Mouse (Mus musculus): ENCODE data around the gene Klhl32.

Klhl32 gene

GRCm38 (mm10) chr4:24631177-24631911, 219.6 kb downstream of the Klhl32 start:
- no peak for DNase-seq (ENCODE audit: low spot score)

GRCm38 (mm10) chr4:24630430-24630829, 220.5 kb downstream of the Klhl32 start:
- no peak for DNase-seq (ENCODE audit: low spot score)

- DNase-seq (ENCODE audit: low spot score) = no peak
Observed at GRCm38 (mm10) chr4:24627871-24628270, 223.1 kb downstream of the Klhl32 start.

- no peak for DNase-seq (ENCODE audit: low spot score)
Observed at GRCm38 (mm10) chr4:24626686-24627085, 224.2 kb downstream of the Klhl32 start.

GRCm38 (mm10) chr4:24625951-24626584, 224.9 kb downstream of the Klhl32 start:
- no peak for DNase-seq (ENCODE audit: low spot score)

GRCm38 (mm10) chr4:24621422-24622187, 229.3 kb downstream of the Klhl32 start:
- no peak for DNase-seq (ENCODE audit: low spot score)

- no peak for DNase-seq (ENCODE audit: low spot score)
Observed at GRCm38 (mm10) chr4:24620440-24620839, 230.5 kb downstream of the Klhl32 start.

GRCm38 (mm10) chr4:24620005-24620404, 230.9 kb downstream of the Klhl32 start:
- DNase-seq (ENCODE audit: low spot score) = no peak

GRCm38 (mm10) chr4:24609564-24609963, 241.4 kb downstream of the Klhl32 start:
- DNase-seq (ENCODE audit: low spot score) = no peak

GRCm38 (mm10) chr4:24609085-24609484, 241.8 kb downstream of the Klhl32 start:
- DNase-seq (ENCODE audit: low spot score) = no peak

GRCm38 (mm10) chr4:24601711-24602110, 249.2 kb downstream of the Klhl32 start:
- DNase-seq (ENCODE audit: low spot score) = no peak

- no peak for DNase-seq (ENCODE audit: low spot score)
Observed at GRCm38 (mm10) chr4:24598637-24599036, 252.3 kb downstream of the Klhl32 start.

GRCm38 (mm10) chr4:24596942-24597611, 253.8 kb downstream of the Klhl32 start:
- no peak for DNase-seq (ENCODE audit: low spot score)

- DNase-seq (ENCODE audit: low spot score) = no peak
Observed at GRCm38 (mm10) chr4:24594824-24595223, 256.1 kb downstream of the Klhl32 start.

GRCm38 (mm10) chr4:24583997-24584396, 266.9 kb downstream of the Klhl32 start:
- no peak for DNase-seq (ENCODE audit: low spot score)

GRCm38 (mm10) chr4:24582295-24582694, 268.6 kb downstream of the Klhl32 start:
- DNase-seq (ENCODE audit: low spot score) = no peak

- no peak for DNase-seq (ENCODE audit: low spot score)
Observed at GRCm38 (mm10) chr4:24577594-24577993, 273.3 kb downstream of the Klhl32 start.

GRCm38 (mm10) chr4:24574276-24574675, 276.6 kb downstream of the Klhl32 start:
- DNase-seq (ENCODE audit: low spot score) = peak; percentile 23

GRCm38 (mm10) chr4:24568989-24569556, 281.9 kb downstream of the Klhl32 start:
- DNase-seq (ENCODE audit: low spot score) = no peak

- no peak for DNase-seq (ENCODE audit: low spot score)
Observed at GRCm38 (mm10) chr4:24568026-24568425, 282.9 kb downstream of the Klhl32 start.
